Mouse (Mus musculus): Measurements from ENCODE around the gene Ring1.
"Not testable (repeated sequence)": the region's sequence is repeated elsewhere in the genome, so short reads cannot be mapped to it uniquely, and the experiment has no call there.

Ring1 gene

GRCm38 (mm10) chr17:34028501-34029149 lies 4.1 kb upstream of the Ring1 start:
- no peak for DNase-seq

- DNase-seq = peak; percentile 94
These were observed 3.3 kb upstream of the Ring1 start, which contains the start of gene H2-Ke6 for GRCm38 (mm10) chr17:34027656-34028223. H2-Ke6 (minus strand) TSS chr17:34028060.

GRCm38 (mm10) chr17:34026917-34027655 lies 2.6 kb upstream of the Ring1 start:
- DNase-seq = no peak

- no peak for DNase-seq
These were observed 1.7 kb upstream of the Ring1 start for GRCm38 (mm10) chr17:34026221-34026620.

GRCm38 (mm10) chr17:34025756-34026151 lies 1.3 kb upstream of the Ring1 start:
- no peak for DNase-seq

GRCm38 (mm10) chr17:34024861-34025755 lies 628 bp upstream of the Ring1 start:
- DNase-seq = no peak

- no peak for DNase-seq
These were observed 802 bp downstream of the Ring1 start for GRCm38 (mm10) chr17:34023678-34024077.

GRCm38 (mm10) chr17:34022987-34023386 lies 1.5 kb downstream of the Ring1 start:
- DNase-seq = no peak

- no peak for DNase-seq
These were observed 2.1 kb downstream of the Ring1 start for GRCm38 (mm10) chr17:34022414-34022783.

GRCm38 (mm10) chr17:34021539-34022413 lies 2.7 kb downstream of the Ring1 start:
- no peak for DNase-seq

- DNase-seq = no peak
These were observed 11.0 kb downstream of the Ring1 start for GRCm38 (mm10) chr17:34013436-34013835.

GRCm38 (mm10) chr17:34010156-34010555 lies 14.3 kb downstream of the Ring1 start:
- DNase-seq = no peak

GRCm38 (mm10) chr17:34006570-34006969 lies 17.9 kb downstream of the Ring1 start:
- no peak for DNase-seq

GRCm38 (mm10) chr17:34003426-34003825 lies 21.1 kb downstream of the Ring1 start:
- no peak for DNase-seq

GRCm38 (mm10) chr17:34000796-34001195 lies 23.7 kb downstream of the Ring1 start:
- not testable (repeated sequence) for DNase-seq

GRCm38 (mm10) chr17:34000150-34000537 lies 24.3 kb downstream of the Ring1 start, which contains the start of gene H2-K1:
H2-K1 (minus strand) TSS chr17:34000347.
- DNase-seq = peak; percentile 77

- no peak for DNase-seq
These were observed 24.9 kb downstream of the Ring1 start for GRCm38 (mm10) chr17:33999341-34000149.

GRCm38 (mm10) chr17:33998697-33999096 lies 25.8 kb downstream of the Ring1 start:
- DNase-seq = not testable (repeated sequence)

GRCm38 (mm10) chr17:33997025-33997424 lies 27.5 kb downstream of the Ring1 start:
- DNase-seq = not testable (repeated sequence)

GRCm38 (mm10) chr17:33995651-33996050 lies 28.8 kb downstream of the Ring1 start:
- DNase-seq = no peak

GRCm38 (mm10) chr17:33994959-33995358 lies 29.5 kb downstream of the Ring1 start:
- DNase-seq = no peak

Data from right cerebral cortex, adult 18-20 months (tissue).